Mouse (Mus musculus) testis, adult 2 months (tissue): Measurements from ENCODE around the gene Ppil6. TPM values are rescaled to one million over a fixed set of nuclear protein-coding genes. Genes with fewer than 3 reads are reported as not detected.

Experiments
- H3K27ac ChIP-seq: fragments of 200-500 bp; 2 replicates; pipeline ENCODE4 v1.5.1; 2012; ENCODE audit warnings: low read depth, low read length; ENCODE audit not compliant: control insufficient read depth, insufficient read depth
- H3K27me3 ChIP-seq: fragments of 200-500 bp; 2 replicates; pipeline ENCODE4 v1.6.1; 2012; ENCODE audit warnings: mild to moderate bottlenecking, low read length, moderate library complexity; ENCODE audit not compliant: control insufficient read depth, insufficient read depth
- H3K36me3 ChIP-seq: fragments of 200-500 bp; 2 replicates; pipeline ENCODE4 v1.6.1; 2012; ENCODE audit warnings: mild to moderate bottlenecking, low read length; ENCODE audit not compliant: control insufficient read depth, insufficient read depth
- H3K4me1 ChIP-seq: fragments of 200-500 bp; 2 replicates; pipeline ENCODE4 v1.6.1; 2012; ENCODE audit warnings: low read length; ENCODE audit not compliant: control insufficient read depth, insufficient read depth
- H3K4me3 ChIP-seq: fragments of 200-500 bp; 2 replicates; pipeline ENCODE4 v1.5.1; 2012; ENCODE audit warnings: low read depth, mild to moderate bottlenecking, low read length, moderate library complexity, mixed read lengths; ENCODE audit not compliant: control insufficient read depth
- CTCF ChIP-seq: fragments of 200-500 bp; IDR thresholded peaks from 2 replicates; pipeline ENCODE4 v1.5.1; 2012; ENCODE audit warnings: low read depth, mild to moderate bottlenecking, inconsistent platforms, low read length, moderate library complexity; ENCODE audit not compliant: control insufficient read depth, insufficient read depth, insufficient replicate concordance
- POLR2A ChIP-seq: fragments of 200-500 bp; IDR thresholded peaks from 2 replicates; pipeline ENCODE4 v1.6.1; 2012; ENCODE audit warnings: low read depth, mild to moderate bottlenecking, inconsistent platforms, low read length, moderate library complexity; ENCODE audit not compliant: control insufficient read depth
- polyA plus RNA-seq: library from polyadenylated mRNA; depleted of rRNA; stranded (reverse); fragments of >200 nt; gene quantifications from 2 replicates; pipeline ENCODE4 v1.2.3, GENCODE M21; 2012

The Ppil6 gene
- polyA plus RNA-seq, 1 experiment = 29.4 TPM

GRCm38 (mm10) chr10:41545224-41545755 lies 55.1 kb downstream of the Ppil6 start:
- no peaks in the 10 kb centered on the region for H3K36me3 ChIP-seq
- H3K27me3 ChIP-seq = no peaks in the 10 kb centered on the region
- no peak for TF ChIP-seq CTCF
- no peak overlapping the region for H3K4me3 ChIP-seq
- H3K27ac ChIP-seq = no peak overlapping the region
- H3K4me1 ChIP-seq = no peaks in the 10 kb centered on the region

- no peaks in the 10 kb centered on the region for H3K36me3 ChIP-seq
- H3K27me3 ChIP-seq = no peaks in the 10 kb centered on the region
- no peaks in the 10 kb centered on the region for H3K4me1 ChIP-seq
- H3K4me3 ChIP-seq = no peak overlapping the region
- TF ChIP-seq POLR2A = no peak
- no peak for TF ChIP-seq CTCF
- no peak overlapping the region for H3K27ac ChIP-seq
Measured at GRCm38 (mm10) chr10:41546396-41547165, 56.3 kb downstream of the Ppil6 start.

- TF ChIP-seq CTCF (no peak), POLR2A (no peak)
- no peaks in the 10 kb centered on the region for H3K27me3 ChIP-seq
- no peaks in the 10 kb centered on the region for H3K4me1 ChIP-seq
- H3K27ac ChIP-seq = no peak overlapping the region
- no peaks in the 10 kb centered on the region for H3K36me3 ChIP-seq
- H3K4me3 ChIP-seq = no peak overlapping the region
Measured at GRCm38 (mm10) chr10:41550711-41551110, 60.5 kb downstream of the Ppil6 start.

GRCm38 (mm10) chr10:41552319-41552718 lies 62.1 kb downstream of the Ppil6 start:
- Histone ChIP-seq H3K27ac (no peak overlapping the region), H3K4me1 (no peaks in the 10 kb centered on the region), H3K27me3 (no peaks in the 10 kb centered on the region), H3K36me3 (no peaks in the 10 kb centered on the region), H3K4me3 (no peak overlapping the region)
- TF ChIP-seq POLR2A = no peak

- TF ChIP-seq CTCF (no peak), POLR2A (no peak)
- H3K27ac ChIP-seq = no peak overlapping the region
- no peaks in the 10 kb centered on the region for H3K4me1 ChIP-seq
- H3K4me3 ChIP-seq = no peak overlapping the region
- H3K36me3 ChIP-seq = no peaks in the 10 kb centered on the region
- no peaks in the 10 kb centered on the region for H3K27me3 ChIP-seq
Measured at GRCm38 (mm10) chr10:41552847-41553589, 62.8 kb downstream of the Ppil6 start.

GRCm38 (mm10) chr10:41553711-41554110 lies 63.5 kb downstream of the Ppil6 start:
- Histone ChIP-seq H3K27me3 (no peaks in the 10 kb centered on the region), H3K36me3 (no peaks in the 10 kb centered on the region), H3K4me3 (no peak overlapping the region), H3K27ac (no peak overlapping the region), H3K4me1 (no peaks in the 10 kb centered on the region)
- TF ChIP-seq POLR2A (no peak), CTCF (no peak)

GRCm38 (mm10) chr10:41555081-41555480 lies 64.8 kb downstream of the Ppil6 start:
- TF ChIP-seq CTCF (no peak), POLR2A (no peak)
- no peaks in the 10 kb centered on the region for H3K27me3 ChIP-seq

GRCm38 (mm10) chr10:41558401-41558800 lies 68.2 kb downstream of the Ppil6 start:
- TF ChIP-seq CTCF = no peak
- no peak for TF ChIP-seq POLR2A
- Histone ChIP-seq H3K27me3 (no peaks in the 10 kb centered on the region), H3K36me3 (no peaks in the 10 kb centered on the region), H3K4me1 (no peaks in the 10 kb centered on the region), H3K4me3 (no peak overlapping the region), H3K27ac (no peak overlapping the region)

More at GRCm38 (mm10) chr10:41555081-41555480, 64.8 kb downstream of the Ppil6 start:
- Histone ChIP-seq H3K4me1 (no peaks in the 10 kb centered on the region), H3K4me3 (no peak overlapping the region), H3K36me3 (no peaks in the 10 kb centered on the region), H3K27ac (no peak overlapping the region)
